Mouse (Mus musculus): ENCODE data around the gene Fance.

GRCm38 (mm10) chr17:28294449-28295333 is 18.6 kb upstream of the Fance start:
- TF ChIP-seq CTCF (IDR thresholded peaks at IDR 0.05; ENCODE audit: borderline replicate concordance, control insufficient read depth, extremely low read depth, insufficient read depth, low read length, poor library complexity) (no peak), POLR2A (IDR thresholded peaks at IDR 0.05; ENCODE audit: control insufficient read depth, extremely low read depth, insufficient read depth, low read length, poor library complexity) (no peak)

Data from thymus, adult 2 months (tissue).